9 mouse cellular contexts compared by ENCODE assay signal in genomic region chr17:70849399-70850232, GRCm38 (mm10). TPM values are rescaled to one million over a fixed set of nuclear protein-coding genes. Genes with fewer than 3 reads are reported as not detected.
A peak's percentile ranks its signal among the peaks of the same experiment; 100 is the strongest.
DNase-seq lines count a peak whose midpoint lies in the region; ATAC-seq and TF ChIP-seq lines count a peak whose summit lies in the region.
"Had no signal": no experiment of that assay in that cellular context is flagged by ENCODE, and none has a peak within 500 bp of the region (broad histone marks: within the 10 kb centered on the region; RNA-seq: fewer than 3 reads in every experiment).

No protein-coding gene starts in this region.

- peak; percentile 9 for ATAC-seq in inflammation-experienced regulatory T-cells, adult 6 months
- ATAC-seq in limb, embryonic 15.5 days (ENCODE audit: insufficient number of reproducible peaks, low FRiP score, low TSS enrichment, low read depth): no peak
- ATAC-seq in midbrain, embryonic 15.5 days (replicated peaks): no peak
- ATAC-seq: Patski had no signal

- H3K9me3 ChIP-seq in limb, embryonic 15.5 days: no peaks in the 10 kb centered on the region
- H3K9me3 ChIP-seq in midbrain, embryonic 15.5 days: no peaks in the 10 kb centered on the region

- no peak for TF ChIP-seq POLR2A in cerebellum, adult 2 months (IDR thresholded peaks at IDR 0.05; ENCODE audit: borderline replicate concordance, insufficient read depth, low read length)
- no peak for TF ChIP-seq POLR2A in cortical plate, adult 2 months (IDR thresholded peaks at IDR 0.05; ENCODE audit: extremely low read depth, insufficient read depth, low read length)

- DNase-seq in cerebellum, adult 2 months: peak; percentile 42 to 45
- no peak for DNase-seq in cerebellum, adult 11 months
- peak; percentile 88 for DNase-seq in gastrocnemius, postnatal 25 days
- DNase-seq in splenic B cell, adult 2 months (ENCODE audit: low read depth, low spot score): peak; percentile 86

- peak overlapping the region; percentile 76 for H3K9ac ChIP-seq in limb, embryonic 15.5 days
- peak overlapping the region; percentile 7 for H3K9ac ChIP-seq in midbrain, embryonic 15.5 days

- peak overlapping the region; percentile 8 for H3K4me3 ChIP-seq in cerebellum, adult 2 months (replicated peaks; ENCODE audit: insufficient read depth, low read depth, low read length)
- H3K4me3 ChIP-seq in cortical plate, adult 2 months (ENCODE audit: insufficient read depth, low read length): peak overlapping the region; percentile 33
- peak overlapping the region; percentile 73 for H3K4me3 ChIP-seq in limb, embryonic 15.5 days
- H3K4me3 ChIP-seq in midbrain, embryonic 15.5 days: peak overlapping the region; percentile 51

- peaks cover 10% of the 10 kb centered on the region; the same call in 1 of the 2 replicates for H3K27me3 ChIP-seq in cerebellum, adult 2 months (ENCODE audit: control insufficient read depth, insufficient read depth, low read length)
- H3K27me3 ChIP-seq in limb, embryonic 15.5 days: no peaks in the 10 kb centered on the region
- peaks cover 26% of the 10 kb centered on the region for H3K27me3 ChIP-seq in midbrain, embryonic 15.5 days (replicated peaks)
- no peaks in the 10 kb centered on the region for H3K27me3 ChIP-seq in splenic B cell, adult 2 months (ENCODE audit: control insufficient read depth, insufficient read depth, low read length, poor library complexity, severe bottlenecking)
- H3K27me3 ChIP-seq: Patski had no signal

- H3K4me2 ChIP-seq in limb, embryonic 15.5 days: peak overlapping the region; percentile 96
- H3K4me2 ChIP-seq in midbrain, embryonic 15.5 days: peak overlapping the region; percentile 90

- TF ChIP-seq CTCF in cerebellum, adult 2 months (IDR thresholded peaks at IDR 0.05; ENCODE audit: borderline replicate concordance, insufficient read depth, low read depth, low read length): no peak
- no peak for TF ChIP-seq CTCF in cortical plate, adult 2 months (IDR thresholded peaks at IDR 0.05; ENCODE audit: extremely low read depth, insufficient read depth, low read length)

- peaks cover 16% of the 10 kb centered on the region for H3K4me1 ChIP-seq in cerebellum, adult 2 months (ENCODE audit: control insufficient read depth, insufficient read depth, low read length)
- H3K4me1 ChIP-seq in cortical plate, adult 2 months (ENCODE audit: control insufficient read depth, insufficient read depth, low read length): no peaks in the 10 kb centered on the region
- H3K4me1 ChIP-seq in limb, embryonic 15.5 days: peaks cover 23% of the 10 kb centered on the region
- peaks cover 61% of the 10 kb centered on the region for H3K4me1 ChIP-seq in midbrain, embryonic 15.5 days

- H3K36me3 ChIP-seq in limb, embryonic 15.5 days: peaks cover 12% of the 10 kb centered on the region
- H3K36me3 ChIP-seq in midbrain, embryonic 15.5 days (replicated peaks): no peaks in the 10 kb centered on the region
- peaks cover 9% of the 10 kb centered on the region for H3K36me3 ChIP-seq in splenic B cell, adult 2 months (ENCODE audit: control insufficient read depth, insufficient read depth, low read length, poor library complexity, severe bottlenecking)

- no peak overlapping the region for H3K27ac ChIP-seq in cerebellum, adult 2 months (ENCODE audit: insufficient read depth, low read length)
- 0 out of 2 replicates have a peak overlapping the region, but pooled peaks have one; percentile 8 for H3K27ac ChIP-seq in cortical plate, adult 2 months (ENCODE audit: insufficient read depth, low read length)
- H3K27ac ChIP-seq in limb, embryonic 15.5 days: peak overlapping the region; percentile 97
- peak overlapping the region; percentile 73 for H3K27ac ChIP-seq in midbrain, embryonic 15.5 days

- WGBS in cerebellum, adult 2 months: 2% methylated on average over 33 of the region's 33 CpGs
- under 1% methylated on average over 33 of the region's 33 CpGs for WGBS in limb, embryonic 15.5 days
- WGBS in midbrain, embryonic 15.5 days: under 1% methylated on average over 33 of the region's 33 CpGs

RNA-seq across cellular contexts. Expression of gene Tgif1, which starts 3.7 kb away (rescaled TPM):
- polyA plus RNA-seq in cerebellum, adult 2 months (2012; rRNA removed): 3.5 and 4.0 TPM in 2 replicates
- 2.2 and 3.3 TPM in 2 replicates for polyA plus RNA-seq in cortical plate, adult 2 months (2012; rRNA removed)
- total RNA-seq in gastrocnemius, postnatal 25 days (2021): 1 to 10 TPM; 3.8 to 4.4 TPM
- 10 to 100 TPM; 44.9 to 73.0 (median 47.1) TPM for polyA plus RNA-seq in inflammation-experienced regulatory T-cells, adult 6 months (2017; shearing (Covaris generic))
- polyA plus RNA-seq in limb, embryonic 15.5 days (2015; fragmentation: Nextera tagmentation; extraction: Ambion mirVana): 60.4 and 64.6 TPM in 2 replicates
- 11.4 and 11.5 TPM in 2 replicates for polyA plus RNA-seq in midbrain, embryonic 15.5 days (2015; fragmentation: Nextera tagmentation; extraction: Ambion mirVana)

Comparison
In these comparisons a context has a peak if more than half of its experiments do, and no peak if none do; other contexts are left out.
1. H3K4me3 ChIP-seq: peak in every context shown above with its lines; median percentile 73 in limb, embryonic 15.5 days; 51 in midbrain, embryonic 15.5 days; 33 in cortical plate, adult 2 months; 8 in cerebellum, adult 2 months.